Mouse (Mus musculus) activated CD4-positive, CD25-positive, alpha-beta regulatory T cell, adult 4 months (primary cell): ENCODE measurements around the gene Psmd10. TPM values are rescaled to one million over a fixed set of nuclear protein-coding genes. Genes with fewer than 3 reads are reported as not detected.

Experiments
- ATAC-seq: one replicate; pipeline ENCODE4 v1.8.0; 2017
- polyA plus RNA-seq, 2 experiments: library from polyadenylated mRNA; unstranded; fragments of 100-300 nt; shearing (Covaris generic); gene quantifications; one replicate each; pipeline ENCODE4 v1.2.1; 2017

The Psmd10 gene
- polyA plus RNA-seq: 10 to 100 TPM; 66.1 to 72.3 TPM

GRCm38 (mm10) chrX:140956272-140956940 is at the start of gene Psmd10, which contains the start of gene Atg4a:
Gene Psmd10 (minus strand): TSS chrX:140956728.
Gene Atg4a (plus strand): TSS chrX:140956907.
- peak; percentile 98 for ATAC-seq

GRCm38 (mm10) chrX:140998885-140999284 is 42.4 kb upstream of the Psmd10 start:
- ATAC-seq: no peak

GRCm38 (mm10) chrX:140997912-140998545 is 41.5 kb upstream of the Psmd10 start:
- no peak for ATAC-seq

- no peak for ATAC-seq
Observed at GRCm38 (mm10) chrX:140996909-140997516, 40.5 kb upstream of the Psmd10 start.

GRCm38 (mm10) chrX:140985256-140985655 is 28.7 kb upstream of the Psmd10 start:
- ATAC-seq: no peak

- ATAC-seq: no peak
Observed at GRCm38 (mm10) chrX:140984795-140985194, 28.3 kb upstream of the Psmd10 start.

- no peak for ATAC-seq
Observed at GRCm38 (mm10) chrX:140983206-140983960, 26.9 kb upstream of the Psmd10 start.

- no peak for ATAC-seq
Observed at GRCm38 (mm10) chrX:140980163-140980562, 23.6 kb upstream of the Psmd10 start.

GRCm38 (mm10) chrX:140979546-140979945 is 23.0 kb upstream of the Psmd10 start:
- ATAC-seq: no peak

- no peak for ATAC-seq
Observed at GRCm38 (mm10) chrX:140978943-140979342, 22.4 kb upstream of the Psmd10 start.

GRCm38 (mm10) chrX:140956959-140957358 is 431 bp upstream of the Psmd10 start:
- peak; percentile 40 for ATAC-seq

- ATAC-seq: no peak
Observed at GRCm38 (mm10) chrX:140953618-140954017, 2.9 kb downstream of the Psmd10 start.

- ATAC-seq: no peak
Observed at GRCm38 (mm10) chrX:140936271-140936670, 20.3 kb downstream of the Psmd10 start.

- no peak for ATAC-seq
Observed at GRCm38 (mm10) chrX:140933263-140933662, 23.3 kb downstream of the Psmd10 start.

- no peak for ATAC-seq
Observed at GRCm38 (mm10) chrX:140932066-140932465, 24.5 kb downstream of the Psmd10 start.

- ATAC-seq: no peak
Observed at GRCm38 (mm10) chrX:140921321-140921720, 35.2 kb downstream of the Psmd10 start.

GRCm38 (mm10) chrX:140907360-140907759 is 49.2 kb downstream of the Psmd10 start, which contains the start of gene Vsig1:
Gene Vsig1 (plus strand): TSS chrX:140907608.
- ATAC-seq: no peak

GRCm38 (mm10) chrX:140903487-140903886 is 53.0 kb downstream of the Psmd10 start:
- ATAC-seq: no peak

Other genes starting within 250 kb of the Psmd10 start
- gene Tex13b, start 143.3 kb downstream of the Psmd10 start, polyA plus RNA-seq: under 1 TPM in 1 of 2 experiments, not detected in 1; 0.29 TPM
- gene Vsig1, start 49.1 kb downstream of the Psmd10 start, polyA plus RNA-seq: not detected
- 10 to 100 TPM; 27.9 to 29.3 TPM for gene Atg4a, start 179 bp upstream of the Psmd10 start, polyA plus RNA-seq